Mouse (Mus musculus): ENCODE data around the gene Bmi1.

DNA sequence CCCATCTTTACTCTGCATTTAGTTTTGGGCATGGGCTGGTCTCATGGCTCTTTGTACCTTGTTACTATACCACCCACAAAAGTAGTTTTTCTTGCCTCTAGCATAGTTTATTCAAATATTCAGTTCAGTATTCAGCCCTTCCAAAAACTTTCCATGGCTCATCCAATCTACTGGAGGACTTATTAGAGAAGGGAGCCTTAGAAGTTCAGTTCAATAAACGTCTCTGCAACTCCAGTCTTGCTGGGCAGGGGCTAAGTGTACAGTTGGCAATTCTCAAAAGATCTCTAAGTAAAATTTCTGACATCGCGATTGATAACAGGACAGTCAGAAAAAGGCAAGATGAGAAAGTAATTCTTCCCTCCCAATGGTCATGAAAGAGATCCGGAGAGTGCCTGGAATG lies 3.7 kb downstream of the Bmi1 start:
- TF ChIP-seq CTCF (IDR thresholded peaks at IDR 0.05; ENCODE audit: extremely low read depth, insufficient read length, insufficient replicate concordance, low read depth, low read length) (no peak), POLR2A (IDR thresholded peaks at IDR 0.05; ENCODE audit: low read depth, low read length) (no peak)

Data from small intestine, adult 2 months (tissue).